Mouse (Mus musculus): Measurements from ENCODE around the gene Hyls1. TPM values are rescaled to one million over a fixed set of nuclear protein-coding genes. Genes with fewer than 3 reads are reported as not detected.
"Not testable (repeated sequence)": the region's sequence is repeated elsewhere in the genome, so short reads cannot be mapped to it uniquely, and the experiment has no call there.

The Hyls1 gene
- 19.0 and 19.5 TPM in 2 replicates for polyA plus RNA-seq (2015; fragmentation: Nextera tagmentation; extraction: Ambion mirVana)

GRCm38 (mm10) chr9:35569571-35570534 lies at the start of gene Hyls1, which contains the start of gene Pate2:
TSS of gene Hyls1 (minus strand) at chr9:35570398.
TSS of gene Pate2 (plus strand) at chr9:35570284.
- H3K4me1 ChIP-seq, result peaks cover 13% of the 10 kb centered on the region; the same call in 1 of the 2 replicates
- peak within 1 kb of the TSS; percentile 81 for H3K4me2 ChIP-seq
- H3K4me3 ChIP-seq, result peak within 1 kb of the TSS; percentile 84
- no peaks in the 10 kb centered on the region for H3K9me3 ChIP-seq
- peaks cover 12% of the 10 kb centered on the region for H3K27me3 ChIP-seq
- H3K9ac ChIP-seq, result peak within 1 kb of the TSS; percentile 82
- peaks cover 33% of the 10 kb centered on the region; the same call in 1 of the 2 replicates for H3K36me3 ChIP-seq
- ATAC-seq (ENCODE audit: borderline replicate concordance, extremely low read depth, low FRiP score, low TSS enrichment), result peak; percentile 98
- H3K27ac ChIP-seq, result peak within 1 kb of the TSS; percentile 91
- WGBS, result under 1% methylated on average over 86 of the region's 86 CpGs

GRCm38 (mm10) chr9:35616784-35617183 lies 46.6 kb upstream of the Hyls1 start:
- H3K27me3 ChIP-seq; H3K36me3 ChIP-seq; H3K4me2 ChIP-seq; H3K4me3 ChIP-seq; H3K9me3 ChIP-seq; H3K27ac ChIP-seq; H3K4me1 ChIP-seq; ATAC-seq (ENCODE audit: borderline replicate concordance, extremely low read depth, low FRiP score, low TSS enrichment); H3K9ac ChIP-seq: not testable (repeated sequence)
- 57% methylated on average over 2 of the region's 2 CpGs for WGBS

- H3K4me1 ChIP-seq, result no peaks in the 10 kb centered on the region
- WGBS, result 16% methylated on average over 2 of the region's 2 CpGs
- H3K9me3 ChIP-seq, result no peaks in the 10 kb centered on the region
- no peaks in the 10 kb centered on the region for H3K36me3 ChIP-seq
- no peak overlapping the region for H3K4me3 ChIP-seq
- ATAC-seq (ENCODE audit: borderline replicate concordance, extremely low read depth, low FRiP score, low TSS enrichment), result no peak
- no peak overlapping the region for H3K9ac ChIP-seq
- H3K4me2 ChIP-seq, result no peak overlapping the region
- H3K27ac ChIP-seq, result no peak overlapping the region
- no peaks in the 10 kb centered on the region for H3K27me3 ChIP-seq
These were observed 43.8 kb upstream of the Hyls1 start for GRCm38 (mm10) chr9:35614005-35614404.

- Histone ChIP-seq H3K27me3 (no peaks in the 10 kb centered on the region), H3K27ac (no peak within 1 kb of the TSS), H3K4me2 (no peak within 1 kb of the TSS), H3K4me3 (no peak within 1 kb of the TSS), H3K9ac (no peak within 1 kb of the TSS), H3K9me3 (no peaks in the 10 kb centered on the region), H3K36me3 (no peaks in the 10 kb centered on the region), H3K4me1 (no peaks in the 10 kb centered on the region)
- 79% methylated on average over 1 of the region's 1 CpGs for WGBS
- no peak for ATAC-seq (ENCODE audit: borderline replicate concordance, extremely low read depth, low FRiP score, low TSS enrichment)
These were observed 41.6 kb upstream of the Hyls1 start, which contains the start of gene Pate4 for GRCm38 (mm10) chr9:35611841-35612240. TSS of gene Pate4 (minus strand) at chr9:35611941.

- ATAC-seq (ENCODE audit: borderline replicate concordance, extremely low read depth, low FRiP score, low TSS enrichment), result no peak
- WGBS, result 56% methylated on average over 8 of the region's 8 CpGs
These were observed 37.6 kb upstream of the Hyls1 start for GRCm38 (mm10) chr9:35607647-35608405.

GRCm38 (mm10) chr9:35592903-35593302 lies 22.7 kb upstream of the Hyls1 start:
- no peaks in the 10 kb centered on the region for H3K27me3 ChIP-seq
- no peaks in the 10 kb centered on the region for H3K9me3 ChIP-seq
- no peak for ATAC-seq (ENCODE audit: borderline replicate concordance, extremely low read depth, low FRiP score, low TSS enrichment)
- WGBS, result 6% methylated on average over 2 of the region's 2 CpGs
- no peak overlapping the region for H3K27ac ChIP-seq
- H3K4me2 ChIP-seq, result no peak overlapping the region
- no peaks in the 10 kb centered on the region for H3K4me1 ChIP-seq
- no peak overlapping the region for H3K4me3 ChIP-seq
- no peak overlapping the region for H3K9ac ChIP-seq
- no peaks in the 10 kb centered on the region for H3K36me3 ChIP-seq

More at GRCm38 (mm10) chr9:35607647-35608405, 37.6 kb upstream of the Hyls1 start:
- Histone ChIP-seq H3K9ac (no peak overlapping the region), H3K9me3 (no peaks in the 10 kb centered on the region), H3K27ac (no peak overlapping the region), H3K4me2 (no peak overlapping the region), H3K4me1 (no peaks in the 10 kb centered on the region), H3K27me3 (no peaks in the 10 kb centered on the region), H3K4me3 (no peak overlapping the region), H3K36me3 (no peaks in the 10 kb centered on the region)

GRCm38 (mm10) chr9:35587674-35588073 lies 17.5 kb upstream of the Hyls1 start:
- Histone ChIP-seq H3K4me3 (no peak overlapping the region), H3K4me1 (no peaks in the 10 kb centered on the region), H3K4me2 (no peak overlapping the region), H3K36me3 (no peaks in the 10 kb centered on the region), H3K9me3 (no peaks in the 10 kb centered on the region), H3K27me3 (no peaks in the 10 kb centered on the region), H3K9ac (no peak overlapping the region), H3K27ac (no peak overlapping the region)
- no peak for ATAC-seq (ENCODE audit: borderline replicate concordance, extremely low read depth, low FRiP score, low TSS enrichment)
- WGBS, result 57% methylated on average over 1 of the region's 1 CpGs

GRCm38 (mm10) chr9:35574416-35574815 lies 4.2 kb upstream of the Hyls1 start:
- WGBS, result 5% methylated on average over 27 of the region's 32 CpGs
- Histone ChIP-seq H3K9me3 (no peaks in the 10 kb centered on the region), H3K4me2 (peak overlapping the region; percentile 49), H3K4me1 (peaks cover 8% of the 10 kb centered on the region; the same call in 1 of the 2 replicates), H3K36me3 (no peaks in the 10 kb centered on the region), H3K9ac (no peak overlapping the region), H3K27me3 (peaks cover 15% of the 10 kb centered on the region), H3K27ac (no peak overlapping the region), H3K4me3 (peak overlapping the region; percentile 19)
- ATAC-seq (ENCODE audit: borderline replicate concordance, extremely low read depth, low FRiP score, low TSS enrichment), result no peak

GRCm38 (mm10) chr9:35570663-35571062 lies 465 bp upstream of the Hyls1 start:
- H3K4me3 ChIP-seq, result peak overlapping the region; percentile 84
- peak overlapping the region; percentile 82 for H3K9ac ChIP-seq
- peaks cover 24% of the 10 kb centered on the region; the same call in 1 of the 2 replicates for H3K36me3 ChIP-seq
- WGBS, result 8% methylated on average over 5 of the region's 5 CpGs
- no peak for ATAC-seq (ENCODE audit: borderline replicate concordance, extremely low read depth, low FRiP score, low TSS enrichment)
- peaks cover 15% of the 10 kb centered on the region for H3K27me3 ChIP-seq
- peak overlapping the region; percentile 91; the same call in 1 of the 2 replicates for H3K27ac ChIP-seq
- H3K9me3 ChIP-seq, result no peaks in the 10 kb centered on the region
- peak overlapping the region; percentile 81 for H3K4me2 ChIP-seq
- H3K4me1 ChIP-seq, result peaks cover 13% of the 10 kb centered on the region; the same call in 1 of the 2 replicates

GRCm38 (mm10) chr9:35567995-35568394 lies 2.2 kb downstream of the Hyls1 start:
- Histone ChIP-seq H3K4me3 (no peak overlapping the region), H3K27me3 (no peaks in the 10 kb centered on the region; the same call in 1 of the 2 replicates), H3K4me2 (no peak overlapping the region), H3K4me1 (peaks cover 9% of the 10 kb centered on the region; the same call in 1 of the 2 replicates), H3K9ac (no peak overlapping the region), H3K36me3 (peaks cover 42% of the 10 kb centered on the region; the same call in 1 of the 2 replicates), H3K9me3 (no peaks in the 10 kb centered on the region), H3K27ac (no peak overlapping the region)
- no peak for ATAC-seq (ENCODE audit: borderline replicate concordance, extremely low read depth, low FRiP score, low TSS enrichment)
- 78% methylated on average over 3 of the region's 3 CpGs for WGBS

- Histone ChIP-seq H3K4me3 (no peak overlapping the region), H3K9ac (no peak overlapping the region), H3K4me2 (no peak overlapping the region), H3K9me3 (no peaks in the 10 kb centered on the region), H3K4me1 (peaks cover 13% of the 10 kb centered on the region), H3K27ac (no peak overlapping the region), H3K27me3 (no peaks in the 10 kb centered on the region), H3K36me3 (peaks cover 51% of the 10 kb centered on the region)
- 80% methylated on average over 5 of the region's 5 CpGs for WGBS
- ATAC-seq (ENCODE audit: borderline replicate concordance, extremely low read depth, low FRiP score, low TSS enrichment), result no peak
These were observed 5.5 kb downstream of the Hyls1 start for GRCm38 (mm10) chr9:35564536-35565240.
